Mouse (Mus musculus) embryonic facial prominence, embryonic 10.5 days (tissue): ENCODE measurements around the gene Cyp51. TPM values are rescaled to one million over a fixed set of nuclear protein-coding genes. Genes with fewer than 3 reads are reported as not detected.

ENCODE experiments used
- DNase-seq: peaks from one replicate; pipeline ENCODE4 v3.0.0-alpha.2; 2017; ENCODE audit warnings: low spot score
- H3K27ac ChIP-seq: fragments of 300-500 bp; sonication (generic); replicated peaks from 2 replicates; pipeline ENCODE4 v1.5.1; 2016; ENCODE audit warnings: mild to moderate bottlenecking
- H3K27me3 ChIP-seq: fragments of 300-500 bp; sonication (generic); replicated peaks from 2 replicates; pipeline ENCODE4 v1.6.1; 2016; ENCODE audit warnings: low read depth, mild to moderate bottlenecking; ENCODE audit not compliant: poor library complexity, severe bottlenecking
- H3K36me3 ChIP-seq: fragments of 300-500 bp; sonication (generic); replicated peaks from 2 replicates; pipeline ENCODE4 v1.6.1; 2016; ENCODE audit warnings: mild to moderate bottlenecking, moderate library complexity
- H3K4me1 ChIP-seq: fragments of 300-500 bp; sonication (generic); 2 replicates; pipeline ENCODE4 v1.6.1; 2016
- H3K4me3 ChIP-seq: fragments of 300-500 bp; sonication (generic); 2 replicates; pipeline ENCODE4 v1.5.1; 2016; ENCODE audit warnings: mild to moderate bottlenecking, moderate library complexity
- H3K9me3 ChIP-seq: fragments of 300-500 bp; sonication (generic); 2 replicates; pipeline ENCODE4 v1.6.1; 2016; ENCODE audit warnings: mild to moderate bottlenecking
- whole genome bisulfite sequencing: fragments of 180-500 bp; shearing (Covaris S2); methylation state at CpG from one replicate; pipeline ENCODE4 v1.1.7; 2016; 5-methylcytosine and 5-hydroxymethylcytosine counted together
- polyA plus RNA-seq: library from polyadenylated mRNA; unstranded; fragments of >200 nt; fragmentation: Nextera tagmentation; extraction: Ambion mirVana; gene quantifications from 2 replicates; pipeline ENCODE4 v1.2.1, GENCODE M21; 2016

Gene Cyp51
- polyA plus RNA-seq, 1 experiment from 2014 or later = 105 TPM

DNA sequence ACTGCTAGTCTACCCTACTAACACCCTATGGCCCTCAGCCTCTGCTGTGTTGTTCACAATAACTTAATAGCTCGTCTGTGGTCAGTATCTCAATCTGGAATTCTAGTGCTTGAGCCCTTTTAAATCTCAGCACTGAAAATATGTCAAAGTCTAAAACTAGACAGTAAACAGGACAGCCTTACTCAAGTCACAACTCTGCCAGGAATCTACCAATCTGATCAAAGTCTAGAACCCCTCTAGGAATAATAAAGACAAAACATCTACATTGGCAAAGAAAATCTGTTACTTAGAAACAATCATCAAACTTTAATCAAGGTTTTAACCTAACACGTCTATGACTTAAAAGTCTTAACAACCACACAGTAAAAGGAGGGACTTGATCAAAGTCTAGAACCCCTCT lies 23.7 kb downstream of the Cyp51 start:
- H3K4me3 ChIP-seq = no peak overlapping the region
- no peak for DNase-seq
- H3K36me3 ChIP-seq = peaks cover 96% of the 10 kb centered on the region
- no peaks in the 10 kb centered on the region for H3K27me3 ChIP-seq
- no peak overlapping the region for H3K27ac ChIP-seq
- H3K4me1 ChIP-seq = no peaks in the 10 kb centered on the region
- no peaks in the 10 kb centered on the region for H3K9me3 ChIP-seq
- 88% methylated on average over 2 of the region's 2 CpGs for WGBS

DNA sequence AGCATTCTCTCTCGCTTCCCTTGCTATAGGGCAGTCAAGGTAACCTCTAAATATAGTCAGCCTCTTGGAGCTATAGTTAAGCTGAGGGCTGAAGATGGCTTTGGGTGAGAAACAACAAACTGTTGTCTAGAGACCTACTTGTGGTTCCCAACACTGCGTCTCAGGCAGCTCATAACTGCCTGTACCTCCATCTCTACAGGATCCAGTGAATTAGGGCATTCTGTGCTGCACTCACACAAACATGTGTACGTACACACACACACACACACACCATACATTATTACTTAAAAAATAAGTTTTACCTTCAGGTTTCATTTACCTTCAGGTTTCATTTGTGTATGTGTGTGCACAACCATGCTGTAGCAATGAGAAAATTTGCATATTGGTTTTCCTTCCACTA lies 25.5 kb downstream of the Cyp51 start:
- Histone ChIP-seq H3K27me3 (no peaks in the 10 kb centered on the region), H3K27ac (no peak overlapping the region), H3K9me3 (no peaks in the 10 kb centered on the region), H3K4me3 (no peak overlapping the region), H3K4me1 (no peaks in the 10 kb centered on the region), H3K36me3 (peaks cover 94% of the 10 kb centered on the region)
- WGBS = 90% methylated on average over 3 of the region's 3 CpGs
- DNase-seq = no peak

DNA sequence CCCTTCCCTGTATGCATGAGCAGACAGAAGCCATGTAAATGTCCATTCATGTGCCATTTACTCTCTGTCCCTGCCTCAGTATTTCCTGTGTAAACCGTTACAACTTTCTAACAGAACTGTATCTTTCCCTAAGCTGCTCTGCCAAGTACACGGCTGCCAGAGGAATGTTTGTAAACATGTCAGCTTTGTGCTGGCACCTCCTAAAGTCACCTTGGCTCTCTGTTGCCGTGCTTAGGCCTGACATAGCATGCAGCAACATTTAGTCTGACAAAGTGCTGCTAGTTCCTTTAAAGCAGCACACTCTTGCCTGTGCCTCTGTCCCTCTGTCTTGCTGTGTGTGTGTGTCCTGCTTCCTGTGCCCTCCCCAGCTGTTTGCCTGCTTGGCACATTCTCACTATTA lies 37.3 kb downstream of the Cyp51 start:
- Histone ChIP-seq H3K27ac (no peak overlapping the region), H3K9me3 (no peaks in the 10 kb centered on the region), H3K4me1 (no peaks in the 10 kb centered on the region), H3K27me3 (no peaks in the 10 kb centered on the region), H3K36me3 (peaks cover 98% of the 10 kb centered on the region), H3K4me3 (no peak overlapping the region)
- 86% methylated on average over 3 of the region's 3 CpGs for WGBS
- DNase-seq = no peak

- no peak overlapping the region for H3K4me3 ChIP-seq
- peaks cover 98% of the 10 kb centered on the region for H3K36me3 ChIP-seq
- DNase-seq = no peak
- H3K27ac ChIP-seq = no peak overlapping the region
- H3K4me1 ChIP-seq = no peaks in the 10 kb centered on the region
- 93% methylated on average over 18 of the region's 18 CpGs for WGBS
- no peaks in the 10 kb centered on the region for H3K27me3 ChIP-seq
- H3K9me3 ChIP-seq = no peaks in the 10 kb centered on the region
Measured at GRCm38 (mm10) chr5:4066476-4067115, 38.0 kb downstream of the Cyp51 start.

DNA sequence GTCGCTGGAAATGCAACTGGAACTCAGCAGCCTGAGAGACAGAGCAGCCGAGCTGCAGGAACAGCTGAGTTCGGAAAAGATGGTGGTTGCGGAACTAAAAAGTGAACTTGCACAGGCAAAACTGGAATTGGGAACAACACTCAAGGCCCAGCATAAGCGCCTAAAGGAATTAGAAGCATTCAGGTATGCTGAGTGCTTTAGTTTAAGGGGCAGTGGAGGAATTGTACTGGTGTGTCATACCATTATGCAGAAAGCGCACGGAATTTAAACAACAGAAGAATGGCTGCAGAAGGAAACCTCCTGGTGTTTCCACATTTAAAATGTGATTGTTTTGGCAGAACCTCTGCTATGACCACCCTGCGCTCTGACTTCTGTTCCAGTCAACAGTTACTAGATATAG lies 44.2 kb downstream of the Cyp51 start:
- Histone ChIP-seq H3K4me1 (no peaks in the 10 kb centered on the region), H3K4me3 (no peak overlapping the region), H3K27me3 (no peaks in the 10 kb centered on the region), H3K36me3 (peaks cover 98% of the 10 kb centered on the region), H3K9me3 (no peaks in the 10 kb centered on the region), H3K27ac (no peak overlapping the region)
- 94% methylated on average over 8 of the region's 8 CpGs for WGBS
- DNase-seq = no peak

- 87% methylated on average over 2 of the region's 2 CpGs for WGBS
- H3K36me3 ChIP-seq = peaks cover 86% of the 10 kb centered on the region
- no peak overlapping the region for H3K4me3 ChIP-seq
- no peaks in the 10 kb centered on the region for H3K9me3 ChIP-seq
- no peak for DNase-seq
- no peaks in the 10 kb centered on the region for H3K4me1 ChIP-seq
- no peak overlapping the region for H3K27ac ChIP-seq
- no peaks in the 10 kb centered on the region for H3K27me3 ChIP-seq
Measured at GRCm38 (mm10) chr5:4040922-4041321, 63.6 kb downstream of the Cyp51 start.

DNA sequence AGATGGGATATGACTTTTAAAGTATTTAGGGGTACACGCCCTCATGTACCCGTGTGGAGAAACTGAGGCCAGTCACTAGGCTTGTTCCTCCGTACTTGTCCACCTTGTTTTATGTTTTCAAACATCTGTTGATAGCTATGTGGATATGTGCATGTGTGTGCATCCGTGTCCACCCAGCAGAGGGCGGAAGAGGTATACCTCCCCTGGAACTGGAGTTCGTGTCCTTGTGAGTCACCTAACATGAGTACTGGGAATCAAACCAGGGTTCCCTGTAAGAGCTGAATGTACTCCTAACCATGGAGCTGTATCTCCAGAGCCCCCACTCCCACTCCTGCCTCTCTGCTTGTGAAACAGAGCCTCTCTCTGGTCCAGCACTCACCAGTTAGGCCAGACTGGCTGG lies 64.2 kb downstream of the Cyp51 start:
- H3K36me3 ChIP-seq = peaks cover 86% of the 10 kb centered on the region
- 87% methylated on average over 6 of the region's 6 CpGs for WGBS
- H3K9me3 ChIP-seq = no peaks in the 10 kb centered on the region
- peak; percentile 17 for DNase-seq
- H3K4me1 ChIP-seq = no peaks in the 10 kb centered on the region
- no peaks in the 10 kb centered on the region for H3K27me3 ChIP-seq
- no peak overlapping the region for H3K4me3 ChIP-seq
- no peak overlapping the region for H3K27ac ChIP-seq

GRCm38 (mm10) chr5:4039351-4039750 lies 65.2 kb downstream of the Cyp51 start:
- H3K9me3 ChIP-seq = no peaks in the 10 kb centered on the region
- no peaks in the 10 kb centered on the region for H3K27me3 ChIP-seq
- no peaks in the 10 kb centered on the region for H3K4me1 ChIP-seq
- H3K4me3 ChIP-seq = no peak overlapping the region
- DNase-seq = no peak
- H3K27ac ChIP-seq = no peak overlapping the region
- WGBS = 87% methylated on average over 8 of the region's 8 CpGs
- peaks cover 86% of the 10 kb centered on the region for H3K36me3 ChIP-seq

DNA sequence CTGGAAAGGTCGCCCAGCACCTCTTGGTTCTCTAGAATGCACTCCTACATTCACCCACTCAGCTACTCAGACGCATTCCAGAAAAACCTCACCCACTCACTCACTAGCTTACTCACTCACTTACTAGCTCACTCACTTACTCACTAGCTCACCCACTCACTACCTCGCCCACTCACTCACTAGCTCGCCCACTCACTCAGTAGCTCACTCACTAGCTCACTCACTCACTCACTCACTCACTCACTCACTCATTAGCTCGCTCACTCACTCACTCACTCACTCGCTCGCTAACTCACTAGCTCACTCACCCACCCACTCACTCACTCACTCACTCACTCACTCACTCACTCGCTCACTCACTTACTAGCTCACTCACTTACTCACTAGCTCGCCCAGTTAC lies 67.9 kb downstream of the Cyp51 start:
- H3K9me3 ChIP-seq = no peaks in the 10 kb centered on the region
- H3K27ac ChIP-seq = no peak overlapping the region
- WGBS = 94% methylated on average over 9 of the region's 9 CpGs
- H3K4me1 ChIP-seq = no peaks in the 10 kb centered on the region
- no peak for DNase-seq
- H3K36me3 ChIP-seq = peaks cover 79% of the 10 kb centered on the region
- no peak overlapping the region for H3K4me3 ChIP-seq
- H3K27me3 ChIP-seq = no peaks in the 10 kb centered on the region

DNA sequence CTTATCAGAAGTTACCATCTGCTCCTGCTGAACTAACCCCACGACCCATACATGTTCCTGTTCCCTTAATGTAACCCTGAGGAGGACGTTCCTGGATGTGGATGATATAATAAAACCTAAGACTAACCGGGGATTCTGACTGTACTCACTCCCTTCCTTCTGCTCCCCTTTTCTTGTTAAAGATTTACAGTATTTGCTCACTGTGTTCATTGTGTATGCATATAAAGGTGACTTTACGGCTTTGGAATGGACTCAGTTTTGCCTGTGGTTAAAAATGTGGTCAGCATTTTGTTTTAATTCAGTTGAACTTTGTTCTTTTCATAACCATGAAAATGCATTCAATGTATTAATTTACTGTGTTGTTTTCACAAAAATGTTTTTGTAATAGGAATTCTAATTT lies 72.7 kb downstream of the Cyp51 start:
- 84% methylated on average over 4 of the region's 4 CpGs for WGBS
- H3K27me3 ChIP-seq = no peaks in the 10 kb centered on the region
- H3K36me3 ChIP-seq = peaks cover 62% of the 10 kb centered on the region
- H3K27ac ChIP-seq = no peak overlapping the region
- H3K4me1 ChIP-seq = no peaks in the 10 kb centered on the region
- no peaks in the 10 kb centered on the region for H3K9me3 ChIP-seq
- H3K4me3 ChIP-seq = no peak overlapping the region
- DNase-seq = no peak

Other genes starting within 250 kb of the Cyp51 start
- gene Mterf1a, start 210.8 kb downstream of the Cyp51 start, polyA plus RNA-seq = 8.6 and 10.8 TPM in 2 replicates
- 113 and 119 TPM in 2 replicates for gene Akap9, start 176.7 kb downstream of the Cyp51 start, polyA plus RNA-seq
- gene Mterf1b, start 87.6 kb upstream of the Cyp51 start, polyA plus RNA-seq = 3.3 and 3.7 TPM in 2 replicates